Mouse (Mus musculus) forebrain, embryonic 16.5 days (tissue): ENCODE measurements around the gene Gm37240. TPM values are rescaled to one million over a fixed set of nuclear protein-coding genes. Genes with fewer than 3 reads are reported as not detected.
"Not testable (repeated sequence)": the region's sequence is repeated elsewhere in the genome, so short reads cannot be mapped to it uniquely, and the experiment has no call there.

ENCODE experiments used
- ATAC-seq: fragments of 200-750 bp; cut with Nextera tagmentation; 2 replicates; pipeline ENCODE4 v1.8.0; 2017; ENCODE audit warnings: mild to moderate bottlenecking, moderate library complexity
- H3K27ac ChIP-seq: fragments of 300-500 bp; sonication (generic); 2 replicates; pipeline ENCODE4 v1.5.1; 2014; ENCODE audit warnings: low read length, control low read depth
- H3K27me3 ChIP-seq: fragments of 300-500 bp; sonication (generic); replicated peaks from 2 replicates; pipeline ENCODE4 v1.6.1; 2014; ENCODE audit warnings: low read length; ENCODE audit not compliant: control insufficient read depth, insufficient read depth
- H3K36me3 ChIP-seq: fragments of 300-500 bp; sonication (generic); 2 replicates; pipeline ENCODE4 v1.6.1; 2014; ENCODE audit not compliant: control insufficient read depth, insufficient read depth
- H3K4me1 ChIP-seq: fragments of 300-500 bp; sonication (generic); replicated peaks from 2 replicates; pipeline ENCODE4 v1.6.1; 2014; ENCODE audit warnings: low read length; ENCODE audit not compliant: control insufficient read depth, insufficient read depth
- H3K4me2 ChIP-seq: fragments of 300-500 bp; sonication (generic); 2 replicates; pipeline ENCODE4 v1.6.1; 2014; ENCODE audit warnings: mild to moderate bottlenecking, low read length, control low read depth
- H3K4me3 ChIP-seq: fragments of 300-500 bp; sonication (generic); replicated peaks from 2 replicates; pipeline ENCODE4 v1.5.1; 2014; ENCODE audit warnings: mild to moderate bottlenecking, low read length, control low read depth
- H3K9ac ChIP-seq: fragments of 300-500 bp; sonication (generic); replicated peaks from 2 replicates; pipeline ENCODE4 v1.6.1; 2014; ENCODE audit warnings: low read depth, low read length, control low read depth
- H3K9me3 ChIP-seq: fragments of 300-500 bp; sonication (generic); 2 replicates; pipeline ENCODE4 v1.6.1; 2016; ENCODE audit warnings: low read length; ENCODE audit not compliant: control insufficient read depth
- WGBS: fragments of 180-500 bp; shearing (Covaris S2); extraction: QIAGEN DNeasy Blood & Tissue Kit; methylation state at CpG from one replicate; pipeline ENCODE4 v1.1.7; 2014; 5-methylcytosine and 5-hydroxymethylcytosine counted together
- polyA plus RNA-seq: library from polyadenylated mRNA; unstranded; fragments of >200 nt; fragmentation: Nextera tagmentation; extraction: Ambion mirVana; gene quantifications from 2 replicates; pipeline ENCODE4 v1.2.1, GENCODE M21; 2015

Gm37240 gene
- polyA plus RNA-seq, 1 experiment from 2014 or later: 1.6 TPM

- no peaks in the 10 kb centered on the region for H3K9me3 ChIP-seq
- 82% methylated on average over 3 of the region's 3 CpGs for WGBS
- H3K4me3 ChIP-seq: no peak overlapping the region
- H3K36me3 ChIP-seq: no peaks in the 10 kb centered on the region
- no peaks in the 10 kb centered on the region for H3K27me3 ChIP-seq
- H3K4me2 ChIP-seq: no peak overlapping the region
- no peak overlapping the region for H3K9ac ChIP-seq
- H3K4me1 ChIP-seq: no peaks in the 10 kb centered on the region; the same call in 1 of the 2 replicates
- no peak overlapping the region for H3K27ac ChIP-seq
- ATAC-seq: no peak
Measured at GRCm38 (mm10) chr3:85922331-85922730, 35.0 kb upstream of the Gm37240 start.

- 93% methylated on average over 2 of the region's 2 CpGs for WGBS
- H3K4me3 ChIP-seq, H3K27me3 ChIP-seq, H3K27ac ChIP-seq, H3K9ac ChIP-seq, ATAC-seq, H3K4me2 ChIP-seq, H3K4me1 ChIP-seq, H3K9me3 ChIP-seq, H3K36me3 ChIP-seq: not testable (repeated sequence)
Measured at GRCm38 (mm10) chr3:85920671-85921070, 33.4 kb upstream of the Gm37240 start.

- Histone ChIP-seq H3K9me3 (0 out of 2 replicates have a peak, but pooled peaks cover 2% of the 10 kb centered on the region), H3K4me1 (no peaks in the 10 kb centered on the region), H3K27ac (no peak overlapping the region), H3K9ac (no peak overlapping the region), H3K4me3 (no peak overlapping the region), H3K4me2 (no peak overlapping the region), H3K36me3 (no peaks in the 10 kb centered on the region), H3K27me3 (no peaks in the 10 kb centered on the region)
- ATAC-seq: no peak
- 7% methylated on average over 4 of the region's 4 CpGs for WGBS
Measured at GRCm38 (mm10) chr3:85917600-85917999, 30.3 kb upstream of the Gm37240 start.

GRCm38 (mm10) chr3:85914806-85915205 lies 27.5 kb upstream of the Gm37240 start:
- Histone ChIP-seq H3K4me3 (no peak overlapping the region), H3K4me1 (no peaks in the 10 kb centered on the region), H3K27ac (no peak overlapping the region), H3K27me3 (no peaks in the 10 kb centered on the region), H3K4me2 (no peak overlapping the region), H3K9ac (no peak overlapping the region), H3K9me3 (0 out of 2 replicates have a peak, but pooled peaks cover 2% of the 10 kb centered on the region), H3K36me3 (no peaks in the 10 kb centered on the region)
- WGBS: 92% methylated on average over 6 of the region's 6 CpGs
- ATAC-seq: no peak

GRCm38 (mm10) chr3:85907136-85907535 lies 19.8 kb upstream of the Gm37240 start:
- 80% methylated on average over 7 of the region's 7 CpGs for WGBS
- Histone ChIP-seq H3K27ac (no peak overlapping the region), H3K4me3 (no peak overlapping the region), H3K27me3 (no peaks in the 10 kb centered on the region), H3K9me3 (no peaks in the 10 kb centered on the region), H3K4me1 (no peaks in the 10 kb centered on the region), H3K36me3 (no peaks in the 10 kb centered on the region), H3K4me2 (no peak overlapping the region), H3K9ac (no peak overlapping the region)
- no peak for ATAC-seq

GRCm38 (mm10) chr3:85904371-85904770 lies 17.1 kb upstream of the Gm37240 start:
- no peaks in the 10 kb centered on the region for H3K4me1 ChIP-seq
- no peak overlapping the region for H3K4me3 ChIP-seq
- H3K36me3 ChIP-seq: no peaks in the 10 kb centered on the region
- no peaks in the 10 kb centered on the region for H3K9me3 ChIP-seq
- H3K27ac ChIP-seq: no peak overlapping the region
- no peaks in the 10 kb centered on the region for H3K27me3 ChIP-seq
- H3K4me2 ChIP-seq: no peak overlapping the region
- no peak for ATAC-seq
- no peak overlapping the region for H3K9ac ChIP-seq

GRCm38 (mm10) chr3:85895020-85895419 lies 7.7 kb upstream of the Gm37240 start:
- 92% methylated on average over 5 of the region's 5 CpGs for WGBS
- Histone ChIP-seq H3K4me2 (no peak overlapping the region), H3K36me3 (no peaks in the 10 kb centered on the region), H3K27me3 (no peaks in the 10 kb centered on the region), H3K4me3 (no peak overlapping the region), H3K9ac (no peak overlapping the region), H3K9me3 (no peaks in the 10 kb centered on the region), H3K4me1 (no peaks in the 10 kb centered on the region), H3K27ac (no peak overlapping the region)
- no peak for ATAC-seq

- Histone ChIP-seq H3K4me2 (no peak overlapping the region), H3K36me3 (no peaks in the 10 kb centered on the region), H3K9me3 (no peaks in the 10 kb centered on the region), H3K4me3 (no peak overlapping the region), H3K9ac (no peak overlapping the region), H3K27me3 (0 out of 2 replicates have a peak, but pooled peaks cover 7% of the 10 kb centered on the region), H3K27ac (no peak overlapping the region), H3K4me1 (peaks cover 15% of the 10 kb centered on the region)
- WGBS: 69% methylated on average over 1 of the region's 1 CpGs
- ATAC-seq: no peak
Measured at GRCm38 (mm10) chr3:85891571-85891970, 4.3 kb upstream of the Gm37240 start.

- 15% methylated on average over 11 of the region's 11 CpGs for WGBS
- 0 out of 2 replicates have a peak, but pooled peaks have one; percentile 8 for ATAC-seq
- no peaks in the 10 kb centered on the region for H3K9me3 ChIP-seq
Measured at GRCm38 (mm10) chr3:85888221-85888671, 928 bp upstream of the Gm37240 start.

More at GRCm38 (mm10) chr3:85888221-85888671, 928 bp upstream of the Gm37240 start:
- no peaks in the 10 kb centered on the region for H3K36me3 ChIP-seq
- no peak overlapping the region for H3K9ac ChIP-seq
- H3K27me3 ChIP-seq: 0 out of 2 replicates have a peak, but pooled peaks cover 8% of the 10 kb centered on the region
- H3K4me2 ChIP-seq: peak overlapping the region; percentile 98
- H3K4me3 ChIP-seq: peak overlapping the region; percentile 61
- H3K27ac ChIP-seq: no peak overlapping the region
- peaks cover 18% of the 10 kb centered on the region for H3K4me1 ChIP-seq
